Mouse (Mus musculus): Measurements from ENCODE around the gene Tnip1. TPM values are rescaled to one million over a fixed set of nuclear protein-coding genes. Genes with fewer than 3 reads are reported as not detected.
A peak's percentile ranks its signal among the peaks of the same experiment; 100 is the strongest.

Gene Tnip1
- polyA plus RNA-seq, 1 experiment = 20.6 TPM

DNA sequence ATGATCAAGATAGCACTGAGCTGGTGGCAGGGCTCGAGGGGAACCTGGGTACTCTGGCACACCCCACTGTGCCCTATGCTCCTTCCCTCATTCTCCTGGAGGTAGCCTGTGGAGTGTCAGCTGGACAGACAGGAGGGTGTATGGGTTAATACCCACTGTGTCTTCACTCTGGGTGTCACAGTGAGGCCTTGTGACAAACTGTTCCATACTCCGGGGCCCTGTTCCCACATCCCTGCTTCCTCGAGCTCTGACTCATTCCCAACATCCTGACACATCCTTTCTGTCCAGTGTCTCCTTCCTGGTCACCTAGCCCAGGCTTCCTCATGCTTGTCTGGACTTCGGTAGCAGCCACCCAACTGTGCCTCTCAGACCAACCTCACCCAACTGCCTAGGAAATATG lies 56.3 kb downstream of the Tnip1 start:
- peak overlapping the region; percentile 42 for H3K4me3 ChIP-seq (ENCODE audit: insufficient read depth, low read depth, low read length)
- peak overlapping the region; percentile 99 for H3K27ac ChIP-seq (ENCODE audit: insufficient read depth, low read depth, low read length)
- H3K36me3 ChIP-seq (ENCODE audit: control insufficient read depth, insufficient read depth, low read length) = peaks cover 32% of the 10 kb centered on the region; the same call in 1 of the 2 replicates
- 42% methylated on average over 4 of the region's 4 CpGs for WGBS
- H3K27me3 ChIP-seq (replicated peaks; ENCODE audit: control insufficient read depth, insufficient read depth, low read length) = no peaks in the 10 kb centered on the region
- no peak for DNase-seq
- H3K4me1 ChIP-seq (ENCODE audit: control insufficient read depth, insufficient read depth, low read length) = no peaks in the 10 kb centered on the region; the same call in 1 of the 2 replicates
- TF ChIP-seq POLR2A (IDR thresholded peaks at IDR 0.05; ENCODE audit: low read depth, low read length) (peak; percentile 18), CTCF (conservative IDR thresholded peaks at IDR 0.05; ENCODE audit: insufficient read depth, insufficient read length, low read depth, low read length) (no peak)

GRCm38 (mm10) chr11:54905931-54906330 lies 56.8 kb downstream of the Tnip1 start:
- H3K36me3 ChIP-seq (ENCODE audit: control insufficient read depth, insufficient read depth, low read length) = peaks cover 32% of the 10 kb centered on the region; the same call in 1 of the 2 replicates
- peak; percentile 84 for DNase-seq
- TF ChIP-seq CTCF (conservative IDR thresholded peaks at IDR 0.05; ENCODE audit: insufficient read depth, insufficient read length, low read depth, low read length) (no peak), POLR2A (IDR thresholded peaks at IDR 0.05; ENCODE audit: low read depth, low read length) (peak; percentile 44)
- H3K27me3 ChIP-seq (replicated peaks; ENCODE audit: control insufficient read depth, insufficient read depth, low read length) = no peaks in the 10 kb centered on the region
- H3K4me1 ChIP-seq (ENCODE audit: control insufficient read depth, insufficient read depth, low read length) = no peaks in the 10 kb centered on the region; the same call in 1 of the 2 replicates
- H3K4me3 ChIP-seq (ENCODE audit: insufficient read depth, low read depth, low read length) = peak overlapping the region; percentile 42
- WGBS = 42% methylated on average over 4 of the region's 4 CpGs
- H3K27ac ChIP-seq (ENCODE audit: insufficient read depth, low read depth, low read length) = peak overlapping the region; percentile 99

GRCm38 (mm10) chr11:54905086-54905485 lies 57.6 kb downstream of the Tnip1 start:
- no peak for DNase-seq
- Histone ChIP-seq H3K4me3 (ENCODE audit: insufficient read depth, low read depth, low read length) (peak overlapping the region; percentile 87), H3K27ac (ENCODE audit: insufficient read depth, low read depth, low read length) (peak overlapping the region; percentile 99), H3K27me3 (replicated peaks; ENCODE audit: control insufficient read depth, insufficient read depth, low read length) (no peaks in the 10 kb centered on the region), H3K36me3 (ENCODE audit: control insufficient read depth, insufficient read depth, low read length) (peaks cover 32% of the 10 kb centered on the region; the same call in 1 of the 2 replicates), H3K4me1 (ENCODE audit: control insufficient read depth, insufficient read depth, low read length) (no peaks in the 10 kb centered on the region; the same call in 1 of the 2 replicates)
- no peak for TF ChIP-seq CTCF (conservative IDR thresholded peaks at IDR 0.05; ENCODE audit: insufficient read depth, insufficient read length, low read depth, low read length)
- TF ChIP-seq POLR2A (IDR thresholded peaks at IDR 0.05; ENCODE audit: low read depth, low read length) = peak; percentile 61
- 60% methylated on average over 3 of the region's 3 CpGs for WGBS

- H3K4me3 ChIP-seq (ENCODE audit: insufficient read depth, low read depth, low read length) = peak overlapping the region; percentile 87
- H3K36me3 ChIP-seq (ENCODE audit: control insufficient read depth, insufficient read depth, low read length) = peaks cover 25% of the 10 kb centered on the region; the same call in 1 of the 2 replicates
- peak; percentile 74 for DNase-seq
- TF ChIP-seq POLR2A (IDR thresholded peaks at IDR 0.05; ENCODE audit: low read depth, low read length) (peak; percentile 84), CTCF (conservative IDR thresholded peaks at IDR 0.05; ENCODE audit: insufficient read depth, insufficient read length, low read depth, low read length) (no peak)
- peaks cover 4% of the 10 kb centered on the region for H3K4me1 ChIP-seq (ENCODE audit: control insufficient read depth, insufficient read depth, low read length)
- H3K27me3 ChIP-seq (replicated peaks; ENCODE audit: control insufficient read depth, insufficient read depth, low read length) = no peaks in the 10 kb centered on the region
- 44% methylated on average over 4 of the region's 4 CpGs for WGBS
- peak overlapping the region; percentile 99 for H3K27ac ChIP-seq (ENCODE audit: insufficient read depth, low read depth, low read length)
Observed at GRCm38 (mm10) chr11:54903940-54904706, 58.6 kb downstream of the Tnip1 start.

- H3K27ac ChIP-seq (ENCODE audit: insufficient read depth, low read depth, low read length) = peak overlapping the region; percentile 99
- no peak for DNase-seq
- TF ChIP-seq POLR2A (IDR thresholded peaks at IDR 0.05; ENCODE audit: low read depth, low read length) (no peak), CTCF (conservative IDR thresholded peaks at IDR 0.05; ENCODE audit: insufficient read depth, insufficient read length, low read depth, low read length) (no peak)
- H3K4me1 ChIP-seq (ENCODE audit: control insufficient read depth, insufficient read depth, low read length) = peaks cover 6% of the 10 kb centered on the region
- WGBS = 67% methylated on average over 5 of the region's 5 CpGs
- no peaks in the 10 kb centered on the region for H3K27me3 ChIP-seq (replicated peaks; ENCODE audit: control insufficient read depth, insufficient read depth, low read length)
- H3K4me3 ChIP-seq (ENCODE audit: insufficient read depth, low read depth, low read length) = peak overlapping the region; percentile 87
- H3K36me3 ChIP-seq (ENCODE audit: control insufficient read depth, insufficient read depth, low read length) = peaks cover 18% of the 10 kb centered on the region; the same call in 1 of the 2 replicates
Observed at GRCm38 (mm10) chr11:54903339-54903738, 59.4 kb downstream of the Tnip1 start.

DNA sequence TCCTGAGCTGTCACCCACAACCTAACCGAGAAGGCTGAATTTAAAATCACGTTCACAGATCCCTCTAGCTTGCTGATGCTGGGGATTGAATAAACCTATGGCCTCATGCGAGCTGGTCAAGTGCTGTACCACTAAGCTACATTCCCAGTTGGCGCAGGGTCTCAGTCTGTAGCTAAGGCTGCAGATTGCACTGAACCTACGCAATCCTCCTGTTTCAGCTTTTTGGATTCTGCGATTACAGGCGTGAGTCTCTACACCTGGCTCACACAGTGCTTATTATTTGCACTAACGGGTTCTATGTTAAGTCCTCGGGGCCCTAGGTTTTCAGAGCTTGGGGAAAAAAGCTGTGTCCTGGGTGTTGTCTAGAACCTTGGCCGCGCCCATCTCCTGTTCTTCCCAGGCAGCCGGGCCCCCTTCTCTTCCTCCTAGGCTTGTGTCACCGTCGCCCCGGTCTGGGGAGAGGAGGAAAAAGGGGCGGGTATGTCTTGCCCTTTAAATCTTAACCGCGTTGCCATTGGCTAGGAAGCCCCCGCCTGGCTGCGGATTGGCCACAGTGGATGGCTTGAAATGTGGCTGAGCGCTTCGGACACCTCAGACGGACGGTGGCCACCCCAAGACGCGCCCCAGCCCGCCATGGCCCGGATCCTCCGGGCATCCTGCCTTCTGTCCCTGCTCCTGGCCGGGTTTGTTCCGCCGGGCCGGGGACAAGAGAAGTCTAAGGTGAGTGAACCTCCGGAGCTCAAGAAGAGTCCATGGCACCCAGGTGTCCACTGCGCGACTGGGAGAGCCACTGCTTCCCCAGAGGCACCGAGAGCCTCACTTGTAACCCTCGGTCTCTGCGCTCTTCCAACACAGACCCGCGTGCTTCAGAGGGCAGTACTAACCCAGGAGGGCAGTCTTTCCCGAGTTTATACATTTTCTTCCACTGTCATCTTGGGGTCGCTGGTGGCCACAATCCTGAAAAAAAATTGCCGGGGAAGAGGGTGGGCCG lies 60.1 kb downstream of the Tnip1 start, which contains the start of gene Gpx3:
Gpx3 (plus strand) TSS at position 121 of the 991 bp plus-strand sequence.
- peaks cover 10% of the 10 kb centered on the region for H3K4me1 ChIP-seq (ENCODE audit: control insufficient read depth, insufficient read depth, low read length)
- 14% methylated on average over 45 of the region's 45 CpGs for WGBS
- TF ChIP-seq CTCF (conservative IDR thresholded peaks at IDR 0.05; ENCODE audit: insufficient read depth, insufficient read length, low read depth, low read length) (no peak), POLR2A (IDR thresholded peaks at IDR 0.05; ENCODE audit: low read depth, low read length) (peak; percentile 96)
- peak; percentile 95 for DNase-seq
- peaks cover 12% of the 10 kb centered on the region; the same call in 1 of the 2 replicates for H3K36me3 ChIP-seq (ENCODE audit: control insufficient read depth, insufficient read depth, low read length)
- peak within 1 kb of the TSS; percentile 87 for H3K4me3 ChIP-seq (ENCODE audit: insufficient read depth, low read depth, low read length)
- H3K27me3 ChIP-seq (replicated peaks; ENCODE audit: control insufficient read depth, insufficient read depth, low read length) = no peaks in the 10 kb centered on the region
- peak within 1 kb of the TSS; percentile 99 for H3K27ac ChIP-seq (ENCODE audit: insufficient read depth, low read depth, low read length)
